Mouse (Mus musculus) T-helper 17 cell (primary cell): Measurements from ENCODE around the gene Ttll4.

Source experiments
- in situ Hi-C, 2 experiments: fragments of 300-600 bp; cut with MboI, MseI; formaldehyde crosslinking; loops; 1 replicate in 1 of 2; 2 replicates in 1 of 2; pipeline ENCODE4 v1.15.1; 2025; ENCODE audit warnings: high pct_unique_total_duplicates in 2 of 2

The Ttll4 gene

GRCm38 (mm10) chr1:74661448-74662195, at the start of gene Ttll4:
Ttll4 (plus strand) TSS chr1:74661745.
- in situ Hi-C loops = no loop called here

DNA sequence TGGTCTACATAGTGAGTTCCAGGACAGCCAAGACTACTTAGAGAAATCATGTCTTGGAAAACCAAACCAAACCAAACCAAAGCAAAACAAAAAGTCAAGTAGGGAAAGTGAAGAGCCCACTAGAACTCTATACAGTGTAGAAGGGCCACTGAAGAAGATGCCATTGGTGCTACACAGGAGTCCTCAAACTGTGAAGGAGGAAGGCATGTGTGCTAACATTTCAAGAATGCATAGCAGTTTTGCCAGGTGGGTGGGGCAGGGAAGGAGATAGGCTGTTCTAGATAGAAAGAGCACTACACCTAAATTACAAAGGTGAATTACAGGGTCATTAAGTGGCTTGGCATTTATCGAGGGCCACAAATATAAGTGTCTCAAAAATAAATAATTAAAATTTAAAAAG, 37.4 kb upstream of the Ttll4 start:
- in situ Hi-C loops = no loop called here

- in situ Hi-C loops = no loop called here
These were observed 35.5 kb upstream of the Ttll4 start for GRCm38 (mm10) chr1:74626076-74626475.

DNA sequence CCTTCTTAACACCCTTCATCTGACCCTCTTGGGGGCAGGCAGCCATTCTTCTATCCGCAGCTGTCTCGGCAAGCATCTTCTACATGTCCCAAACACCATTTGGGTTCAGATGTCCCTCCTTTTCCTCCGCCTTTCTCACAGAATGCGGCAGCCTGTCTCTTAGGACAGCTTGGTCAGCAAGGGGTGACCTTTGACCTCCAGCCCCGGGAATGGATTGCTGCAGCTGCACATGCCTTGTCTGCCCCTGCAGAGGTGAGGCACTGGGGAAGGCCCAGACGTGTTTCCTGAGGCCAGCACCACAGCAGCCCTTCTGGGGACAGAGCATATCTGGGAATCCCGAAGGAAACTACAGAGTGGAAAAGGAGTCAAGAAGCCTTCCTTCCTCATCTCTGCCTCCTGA, 33.5 kb upstream of the Ttll4 start:
- in situ Hi-C loops = no loop called here

DNA sequence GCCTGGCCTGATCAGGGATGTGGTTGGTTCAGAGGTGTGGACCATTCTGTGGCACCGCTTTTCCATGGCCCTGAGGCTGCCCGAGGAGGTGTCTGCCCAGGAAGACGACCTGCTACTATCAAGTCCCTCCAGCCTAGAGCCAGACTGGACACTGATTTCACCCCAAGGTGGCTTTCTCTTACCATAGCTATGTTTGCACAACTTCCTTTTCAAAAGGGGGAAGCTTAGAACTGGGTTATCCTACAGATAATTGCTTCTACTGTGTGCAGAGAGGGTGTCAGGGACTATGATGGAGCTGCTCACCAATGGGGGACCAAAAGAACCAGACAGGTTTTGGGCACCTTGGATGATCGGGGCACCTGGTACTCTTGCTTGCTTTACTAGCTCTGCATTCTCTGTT, 28.8 kb upstream of the Ttll4 start:
- in situ Hi-C loops = loop anchor here in 1 of 2 experiments (5.0 kb wide), 1 partner anchor 50 kb away; no protein-coding TSS in a partner anchor

- in situ Hi-C loops = loop anchor here (5.0 kb wide), 2 partner anchors 64 to 824 kb away; no protein-coding TSS in a partner anchor
These were observed 18.0 kb upstream of the Ttll4 start for GRCm38 (mm10) chr1:74643524-74643923.

DNA sequence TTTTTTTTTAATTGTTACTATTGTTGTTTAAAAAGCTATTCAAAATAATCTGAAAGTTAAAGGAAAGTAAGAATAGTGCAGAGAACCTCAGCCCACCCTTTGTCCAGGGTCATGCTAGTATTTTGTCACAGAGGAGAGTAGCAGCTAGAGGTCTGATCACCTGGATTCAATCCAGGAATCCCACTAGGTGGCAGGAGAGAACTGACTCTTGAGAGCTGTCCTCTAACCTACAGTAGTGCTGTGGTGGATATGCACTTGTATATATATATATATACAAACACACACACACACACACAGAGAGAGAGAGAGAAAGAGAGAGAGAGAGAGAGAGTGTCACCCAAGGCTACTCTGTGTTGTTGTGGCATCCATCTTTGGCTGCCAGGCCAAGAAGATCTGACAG, 17.6 kb upstream of the Ttll4 start:
- in situ Hi-C loops = loop anchor here (5.0 kb wide), 2 partner anchors 63 to 823 kb away; no protein-coding TSS in a partner anchor

GRCm38 (mm10) chr1:74662253-74662865, 814 bp downstream of the Ttll4 start:
- in situ Hi-C loops = no loop called here

GRCm38 (mm10) chr1:74665153-74665552, 3.6 kb downstream of the Ttll4 start:
- in situ Hi-C loops = no loop called here

DNA sequence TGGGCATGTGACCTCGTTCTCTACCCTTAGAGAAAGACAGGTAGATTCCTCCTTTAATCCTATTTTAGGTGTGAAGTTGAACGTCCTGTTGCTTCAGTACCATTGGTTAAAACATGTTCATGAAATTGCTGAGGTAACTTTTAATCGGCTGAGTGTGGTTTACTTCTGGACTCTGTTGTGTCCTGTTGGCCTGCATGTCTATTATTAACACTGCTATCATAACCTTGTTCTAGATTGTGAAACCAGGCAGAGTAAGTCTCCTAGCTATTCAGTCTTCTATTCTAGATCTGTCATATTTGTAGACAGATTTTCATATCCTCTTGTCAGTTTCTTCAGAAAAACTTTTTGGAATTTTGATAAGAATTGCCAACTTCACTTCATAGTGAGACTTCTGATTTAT, 6.8 kb downstream of the Ttll4 start:
- in situ Hi-C loops = no loop called here

DNA sequence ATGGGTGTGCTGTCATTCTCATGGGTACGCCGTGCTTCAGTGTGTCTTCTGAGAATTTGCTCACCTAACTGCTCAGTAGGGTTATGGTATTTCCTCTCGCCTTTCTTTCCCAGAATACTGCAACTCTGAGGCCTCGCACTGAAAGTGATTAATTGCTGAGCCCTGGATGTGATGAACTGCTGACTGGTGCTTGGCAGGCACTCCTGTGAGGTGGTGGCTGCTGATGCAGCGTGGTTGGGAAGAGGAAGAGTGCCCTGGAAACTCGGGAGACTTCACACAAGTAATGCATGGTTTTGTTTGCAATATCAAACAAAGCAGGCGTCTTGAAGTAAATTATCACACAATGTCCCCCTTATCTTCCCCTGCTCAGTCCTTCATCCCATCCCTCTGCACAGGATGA, 11.2 kb downstream of the Ttll4 start:
- in situ Hi-C loops = loop anchor here in 1 of 2 experiments (5.0 kb wide), 1 partner anchor 455 kb away; the partner anchor contains the start of gene Nhej1

- in situ Hi-C loops = no loop called here
These were observed 15.3 kb downstream of the Ttll4 start for GRCm38 (mm10) chr1:74676863-74677262.

GRCm38 (mm10) chr1:74677843-74678242, 16.3 kb downstream of the Ttll4 start:
- in situ Hi-C loops = no loop called here

DNA sequence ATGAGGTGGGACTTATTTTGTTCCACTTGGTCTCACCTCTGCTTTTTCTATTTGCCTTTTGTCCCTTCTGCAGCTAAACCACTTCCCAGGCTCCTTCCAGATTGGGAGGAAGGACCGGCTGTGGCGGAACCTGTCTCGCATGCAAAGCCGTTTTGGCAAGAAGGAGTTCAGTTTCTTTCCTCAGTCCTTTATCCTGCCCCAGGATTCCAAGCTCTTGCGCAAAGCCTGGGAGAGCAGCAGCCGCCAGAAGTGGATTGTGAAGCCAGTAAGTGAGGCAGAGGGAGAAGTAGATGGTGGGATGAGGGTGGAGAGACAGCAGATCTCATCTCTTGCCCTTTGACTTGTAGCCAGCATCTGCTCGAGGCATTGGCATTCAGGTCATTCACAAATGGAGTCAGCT, 25.6 kb downstream of the Ttll4 start:
- in situ Hi-C loops = no loop called here

DNA sequence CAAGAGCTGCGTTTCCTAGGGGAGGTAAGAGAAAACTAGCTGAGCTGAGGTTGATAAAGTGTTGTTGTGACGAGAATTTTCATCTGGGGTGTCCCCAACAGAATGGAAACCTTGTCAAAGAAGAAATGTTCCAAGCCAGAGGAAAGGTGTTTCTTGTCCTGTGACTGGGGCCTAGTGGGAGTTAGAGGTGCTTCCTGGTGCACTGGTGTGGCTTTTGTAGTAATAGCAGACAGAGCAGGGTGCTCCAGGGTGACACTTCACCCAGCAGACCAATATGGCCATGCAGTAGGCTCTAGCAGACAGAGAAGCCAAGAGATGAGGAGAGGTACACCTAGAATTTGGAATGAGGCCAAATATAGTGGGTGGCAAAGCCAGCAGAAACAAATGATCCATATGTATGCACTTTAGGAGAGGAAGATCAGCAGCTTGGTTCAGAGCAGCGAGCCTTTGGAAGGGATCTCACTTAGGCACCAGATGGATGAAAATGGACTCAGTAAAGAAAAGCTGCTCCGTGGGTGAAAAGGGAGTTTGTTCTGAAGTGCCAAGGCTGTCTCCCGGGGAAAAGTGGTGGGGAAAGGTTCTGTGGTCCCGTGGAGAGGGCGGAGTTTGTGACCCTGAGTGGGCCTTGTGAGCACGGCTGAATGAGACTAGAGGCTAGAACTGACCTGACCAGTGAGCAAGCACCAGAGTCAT, 32.5 kb downstream of the Ttll4 start:
- in situ Hi-C loops = no loop called here

DNA sequence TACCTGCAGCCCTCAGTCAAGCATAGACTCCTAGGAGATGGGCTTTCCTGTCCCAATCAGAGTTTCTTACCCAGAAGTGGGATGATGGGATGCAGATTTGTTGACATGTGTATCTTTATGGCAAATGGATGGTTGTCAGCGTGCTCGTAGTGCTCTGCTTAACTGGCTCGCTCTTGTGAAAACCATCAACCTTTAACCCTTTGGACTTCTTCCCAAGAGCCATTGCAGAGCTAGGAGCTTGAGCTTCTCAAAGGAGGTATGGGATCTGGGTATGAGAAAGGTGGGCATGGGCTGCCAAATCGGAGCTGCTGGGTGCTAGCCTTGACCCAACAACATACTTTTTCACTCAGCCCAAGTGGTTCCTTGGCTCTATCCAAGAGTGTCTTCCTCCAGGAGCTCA, 34.3 kb downstream of the Ttll4 start:
- in situ Hi-C loops = no loop called here

DNA sequence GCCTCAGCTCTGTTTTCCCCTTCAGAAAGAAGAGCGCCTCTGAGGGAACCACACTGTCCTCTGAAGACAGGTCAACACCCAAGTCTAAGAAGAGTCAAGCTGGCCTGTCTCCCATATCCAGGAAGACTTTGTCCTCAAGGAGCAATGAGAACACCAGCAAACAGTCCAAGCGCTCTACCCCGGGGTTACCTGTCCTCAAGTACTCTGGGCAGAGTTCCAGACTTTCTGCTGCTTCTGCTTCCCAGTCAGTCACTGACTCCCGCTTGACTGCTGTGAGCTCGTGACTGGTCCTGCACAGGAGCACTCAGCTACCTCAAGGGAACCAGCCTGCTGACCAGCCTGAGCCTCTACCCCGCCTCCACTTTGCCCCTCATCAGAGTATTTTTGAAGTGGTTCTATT, 35.9 kb downstream of the Ttll4 start:
- in situ Hi-C loops = no loop called here

- in situ Hi-C loops = no loop called here
These were observed 36.8 kb downstream of the Ttll4 start for GRCm38 (mm10) chr1:74698353-74698752.

DNA sequence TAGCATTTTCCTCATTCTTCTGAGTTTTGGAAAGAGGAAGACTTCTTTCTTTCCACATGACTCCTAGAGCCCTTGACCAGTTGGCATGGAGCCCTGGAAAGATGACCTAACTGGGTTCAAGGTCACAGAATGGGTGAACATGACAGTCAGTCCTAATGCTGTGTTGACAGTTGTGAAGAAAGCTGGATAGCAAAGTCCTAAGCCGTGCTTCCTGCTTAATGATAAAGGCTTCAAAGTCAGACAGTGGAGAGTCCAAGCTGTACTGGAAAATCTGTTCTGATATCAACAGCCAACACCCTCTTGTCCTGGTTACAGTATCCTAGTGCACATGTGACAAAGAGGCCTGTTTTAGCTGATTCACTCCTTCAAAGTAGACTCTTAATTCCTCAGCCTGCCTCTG, 37.2 kb downstream of the Ttll4 start:
- in situ Hi-C loops = no loop called here

DNA sequence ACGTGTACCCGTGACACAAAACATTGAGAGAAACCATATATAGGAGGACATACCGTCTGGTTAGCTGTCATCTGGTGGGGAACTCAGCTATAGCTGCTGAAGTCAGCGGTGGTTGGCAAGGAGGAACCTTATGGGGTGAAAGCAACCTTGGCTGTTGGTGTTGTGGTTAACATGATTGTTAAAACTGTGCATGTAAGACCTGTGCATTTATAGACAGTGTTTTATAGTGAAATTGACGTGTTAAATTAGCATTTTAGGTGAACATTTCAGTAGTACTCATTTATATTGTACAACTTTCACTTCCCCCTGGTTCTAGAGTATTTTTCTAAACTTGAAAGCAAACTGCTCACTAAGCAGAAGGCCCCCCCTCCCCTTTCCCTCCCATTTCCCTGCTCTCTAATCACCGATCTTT, 40.6 kb downstream of the Ttll4 start:
- in situ Hi-C loops = no loop called here

DNA sequence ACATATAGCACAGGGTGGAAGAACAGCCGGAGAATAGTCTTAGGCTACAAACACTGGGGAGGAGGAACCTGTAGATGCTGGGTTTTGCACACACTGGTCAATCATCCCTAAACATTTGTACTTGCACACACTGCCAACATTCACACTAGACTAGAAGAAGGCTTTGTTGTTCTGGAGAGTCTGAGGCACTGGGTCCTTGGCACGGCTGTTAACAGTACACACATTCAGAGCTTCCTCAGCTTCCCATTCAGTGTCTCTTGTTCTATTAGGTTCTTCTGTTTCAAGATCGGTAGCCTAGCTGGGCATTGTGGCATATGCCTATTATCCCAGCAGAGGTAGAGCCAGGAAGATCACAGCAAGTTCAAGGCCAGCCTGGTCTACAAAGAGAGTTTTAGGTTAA, 42.6 kb downstream of the Ttll4 start:
- in situ Hi-C loops = no loop called here

DNA sequence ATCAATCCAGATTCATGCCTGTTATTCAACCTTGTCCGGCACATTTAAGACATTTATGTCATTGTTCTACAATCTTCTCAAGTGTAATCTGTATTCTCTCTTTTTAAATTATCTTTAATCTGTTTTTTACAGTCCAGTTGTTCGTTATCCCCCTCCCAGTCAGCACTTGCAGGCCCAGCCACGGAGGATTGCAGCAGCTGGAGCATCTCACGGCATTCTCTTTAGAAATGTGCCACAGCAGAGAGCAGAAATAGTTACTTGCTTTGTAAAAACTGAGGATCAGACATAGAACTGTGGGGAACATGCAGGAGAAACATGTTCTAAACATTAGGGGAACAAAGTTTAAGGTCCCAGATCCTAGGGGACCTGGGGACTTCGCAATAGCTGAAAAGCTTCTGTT, 43.5 kb downstream of the Ttll4 start:
- in situ Hi-C loops = loop anchor here in 1 of 2 experiments (5.0 kb wide), 1 partner anchor 63 kb away; no protein-coding TSS in a partner anchor
